Mouse (Mus musculus) stomach, embryonic 15.5 days (tissue): Measurements from ENCODE around the gene Zfp639. TPM values are rescaled to one million over a fixed set of nuclear protein-coding genes. Genes with fewer than 3 reads are reported as not detected.

Source experiments
- ATAC-seq: fragments of 200-750 bp; cut with Nextera tagmentation; 2 replicates; pipeline ENCODE4 v1.8.0; 2017; ENCODE audit warnings: low read depth, moderate number of reproducible peaks, moderate TSS enrichment; ENCODE audit not compliant: insufficient read depth, low FRiP score
- H3K27ac ChIP-seq: fragments of 300-500 bp; sonication (generic); 2 replicates; pipeline ENCODE4 v1.5.1; 2015; ENCODE audit warnings: mild to moderate bottlenecking, inconsistent platforms
- H3K27me3 ChIP-seq: fragments of 300-500 bp; sonication (generic); replicated peaks from 2 replicates; pipeline ENCODE4 v1.6.1; 2015; ENCODE audit warnings: inconsistent platforms
- H3K36me3 ChIP-seq: fragments of 300-500 bp; sonication (generic); 2 replicates; pipeline ENCODE4 v1.6.1; 2015; ENCODE audit warnings: inconsistent platforms
- H3K4me1 ChIP-seq: fragments of 300-500 bp; sonication (generic); 2 replicates; pipeline ENCODE4 v1.6.1; 2015; ENCODE audit warnings: inconsistent platforms
- H3K4me2 ChIP-seq: fragments of 300-500 bp; sonication (generic); 2 replicates; pipeline ENCODE4 v1.6.1; 2015; ENCODE audit warnings: mild to moderate bottlenecking, inconsistent platforms
- H3K4me3 ChIP-seq: fragments of 300-500 bp; sonication (generic); replicated peaks from 2 replicates; pipeline ENCODE4 v1.5.1; 2015; ENCODE audit warnings: inconsistent platforms
- H3K9ac ChIP-seq: fragments of 300-500 bp; sonication (generic); 2 replicates; pipeline ENCODE4 v1.6.1; 2015; ENCODE audit warnings: inconsistent platforms
- H3K9me3 ChIP-seq: fragments of 300-500 bp; sonication (generic); 2 replicates; pipeline ENCODE4 v1.6.1; 2016; ENCODE audit warnings: inconsistent platforms
- WGBS: fragments of 180-500 bp; shearing (Covaris S2); methylation state at CpG from one replicate; pipeline ENCODE4 v1.1.7; 2015; 5-methylcytosine and 5-hydroxymethylcytosine counted together
- polyA plus RNA-seq: library from polyadenylated mRNA; unstranded; fragments of >200 nt; fragmentation: Nextera tagmentation; extraction: Ambion mirVana; gene quantifications from 2 replicates; pipeline ENCODE4 v1.2.1, GENCODE M21; 2015

The Zfp639 gene
- polyA plus RNA-seq, 1 experiment from 2014 or later, result 33.6 TPM

DNA sequence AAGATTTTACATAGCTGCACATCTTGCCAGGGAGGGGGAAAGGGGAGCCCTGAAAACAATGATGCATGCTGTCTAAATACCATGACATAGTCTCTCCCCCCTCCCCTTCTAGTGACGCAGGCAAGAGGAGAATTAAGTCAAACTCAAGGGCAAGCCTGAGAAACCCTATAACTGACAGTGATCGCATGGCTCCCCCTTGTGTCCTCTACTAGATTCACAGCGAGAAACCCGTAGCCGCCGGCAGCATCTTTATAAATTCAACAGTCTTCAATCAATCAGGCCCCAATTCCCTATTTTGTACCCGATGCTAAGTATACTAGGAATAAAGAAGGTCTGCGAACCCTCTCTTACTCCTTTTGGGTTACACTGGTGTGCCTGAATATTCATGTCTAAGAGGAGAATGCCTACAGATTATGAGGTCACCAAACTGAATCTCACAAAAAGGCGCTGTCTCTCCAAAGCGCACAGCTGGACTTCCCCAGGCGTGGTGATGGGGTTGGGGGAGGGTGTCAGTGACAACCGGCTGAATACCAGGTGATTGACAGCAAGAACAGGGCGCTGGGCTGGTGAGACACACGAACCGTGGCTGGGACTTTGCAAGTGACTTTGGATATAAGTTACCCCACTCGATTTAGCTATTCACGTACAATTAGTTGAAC lies 1.3 kb upstream of the Zfp639 start:
- no peak overlapping the region for H3K27ac ChIP-seq
- no peaks in the 10 kb centered on the region for H3K36me3 ChIP-seq
- no peaks in the 10 kb centered on the region for H3K9me3 ChIP-seq
- H3K9ac ChIP-seq, result no peak overlapping the region
- 2% methylated on average over 17 of the region's 17 CpGs for WGBS
- H3K4me2 ChIP-seq, result peak overlapping the region; percentile 76
- no peak for ATAC-seq
- H3K27me3 ChIP-seq, result no peaks in the 10 kb centered on the region
- H3K4me3 ChIP-seq, result peak overlapping the region; percentile 19; the same call in 1 of the 2 replicates
- peaks cover 7% of the 10 kb centered on the region; the same call in 1 of the 2 replicates for H3K4me1 ChIP-seq

DNA sequence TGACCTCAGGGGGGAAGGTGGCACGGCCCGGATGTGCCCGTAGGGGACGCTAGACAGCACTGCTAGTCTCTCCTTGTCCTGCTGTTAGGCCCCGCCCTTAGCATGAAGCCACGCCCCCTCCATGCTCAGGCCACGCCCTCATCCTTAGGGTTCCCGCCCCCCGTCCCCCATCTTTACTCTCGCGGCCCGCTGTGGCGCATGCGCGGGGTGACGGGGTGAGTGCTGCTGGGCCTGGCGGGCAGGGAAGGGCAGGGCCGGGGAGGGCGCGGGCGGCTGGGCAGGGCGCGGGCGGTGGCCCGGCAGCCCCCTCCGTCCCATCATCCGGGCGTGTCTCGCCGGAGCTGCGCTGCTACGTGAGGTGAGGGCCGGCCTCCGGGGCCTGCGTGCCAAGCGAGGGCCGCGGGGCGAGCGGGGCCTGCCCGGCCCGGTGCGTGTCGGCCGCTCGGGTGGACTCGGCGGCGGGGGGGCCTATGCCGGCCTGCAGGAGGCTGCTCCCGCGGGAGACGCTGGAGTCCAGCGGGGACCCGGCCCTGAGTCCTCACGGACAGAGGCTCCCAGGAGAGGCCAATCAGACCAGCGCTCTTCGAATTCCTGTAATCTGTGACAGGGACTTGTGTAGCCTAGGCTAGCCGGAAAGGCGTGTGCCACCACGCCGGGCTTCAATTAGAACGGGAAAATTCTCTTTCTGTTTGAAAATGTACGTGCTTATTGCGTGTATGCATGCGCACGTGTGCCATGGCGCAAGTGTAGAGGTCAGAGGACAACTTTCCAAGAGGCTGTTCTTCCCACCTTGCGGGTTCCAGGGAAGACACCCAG lies 524 bp downstream of the Zfp639 start:
- under 1% methylated on average over 66 of the region's 69 CpGs for WGBS
- Histone ChIP-seq H3K4me1 (peaks cover 7% of the 10 kb centered on the region; the same call in 1 of the 2 replicates), H3K9ac (peak overlapping the region; percentile 79), H3K4me3 (peak overlapping the region; percentile 80), H3K9me3 (no peaks in the 10 kb centered on the region), H3K27ac (peak overlapping the region; percentile 91), H3K4me2 (peak overlapping the region; percentile 76), H3K36me3 (no peaks in the 10 kb centered on the region), H3K27me3 (no peaks in the 10 kb centered on the region)
- ATAC-seq, result peak; percentile 96

DNA sequence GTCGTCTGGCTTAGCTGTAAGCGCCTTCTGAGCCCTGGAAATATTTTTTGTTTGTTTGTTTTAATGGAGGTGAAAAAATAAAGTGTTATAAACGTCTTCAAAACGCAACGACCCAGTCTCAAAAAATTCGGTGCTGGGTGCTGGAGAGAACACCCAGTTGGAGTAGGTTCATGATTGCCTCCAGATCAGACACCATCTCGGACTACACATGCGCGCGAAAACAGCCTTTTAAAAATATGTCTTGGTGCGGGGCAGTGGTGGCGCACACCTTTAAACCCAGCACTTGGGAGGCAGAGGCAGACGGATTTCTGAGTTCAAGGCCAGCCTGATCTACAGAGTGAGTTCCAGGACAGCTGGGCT lies 1.1 kb downstream of the Zfp639 start:
- Histone ChIP-seq H3K27ac (peak overlapping the region; percentile 91), H3K4me2 (peak overlapping the region; percentile 76), H3K4me3 (peak overlapping the region; percentile 80), H3K4me1 (peaks cover 7% of the 10 kb centered on the region; the same call in 1 of the 2 replicates), H3K27me3 (no peaks in the 10 kb centered on the region), H3K9ac (peak overlapping the region; percentile 79), H3K36me3 (0 out of 2 replicates have a peak, but pooled peaks cover 4% of the 10 kb centered on the region), H3K9me3 (no peaks in the 10 kb centered on the region)
- ATAC-seq, result no peak
- WGBS, result 5% methylated on average over 13 of the region's 13 CpGs

DNA sequence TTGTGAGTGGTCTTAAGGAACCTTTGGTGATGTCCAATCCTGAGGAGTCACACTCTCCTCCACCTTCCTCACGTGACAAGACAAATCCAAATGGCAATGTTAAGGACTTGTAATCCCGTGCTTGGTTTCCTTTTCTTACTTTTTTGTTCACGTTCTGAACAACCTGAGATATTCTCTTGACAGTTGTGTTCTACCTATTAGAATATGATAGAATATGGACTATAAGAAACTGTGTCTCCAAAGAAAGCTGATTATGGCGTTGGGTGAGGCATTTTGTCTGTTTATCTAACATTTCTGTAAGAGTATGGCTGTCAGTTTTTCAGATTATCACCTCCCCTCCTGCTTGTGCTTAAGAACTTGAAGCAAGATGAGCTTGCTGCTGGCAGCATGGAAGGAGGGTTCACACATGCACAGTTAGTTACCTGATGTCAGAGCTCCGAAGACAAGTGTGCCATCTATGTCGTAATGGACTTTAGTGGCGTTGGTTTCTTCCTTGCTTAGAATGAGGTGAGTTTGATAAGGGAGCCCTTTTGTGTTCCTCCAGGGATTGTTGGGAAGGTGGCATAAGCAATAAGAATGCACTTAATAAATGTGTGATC lies 2.7 kb downstream of the Zfp639 start:
- peaks cover 11% of the 10 kb centered on the region; the same call in 1 of the 2 replicates for H3K36me3 ChIP-seq
- no peak overlapping the region for H3K27ac ChIP-seq
- H3K9ac ChIP-seq, result no peak overlapping the region
- no peak overlapping the region for H3K4me3 ChIP-seq
- no peak for ATAC-seq
- no peaks in the 10 kb centered on the region for H3K27me3 ChIP-seq
- WGBS, result 84% methylated on average over 7 of the region's 7 CpGs
- peaks cover 7% of the 10 kb centered on the region; the same call in 1 of the 2 replicates for H3K4me1 ChIP-seq
- H3K4me2 ChIP-seq, result no peak overlapping the region
- H3K9me3 ChIP-seq, result no peaks in the 10 kb centered on the region

DNA sequence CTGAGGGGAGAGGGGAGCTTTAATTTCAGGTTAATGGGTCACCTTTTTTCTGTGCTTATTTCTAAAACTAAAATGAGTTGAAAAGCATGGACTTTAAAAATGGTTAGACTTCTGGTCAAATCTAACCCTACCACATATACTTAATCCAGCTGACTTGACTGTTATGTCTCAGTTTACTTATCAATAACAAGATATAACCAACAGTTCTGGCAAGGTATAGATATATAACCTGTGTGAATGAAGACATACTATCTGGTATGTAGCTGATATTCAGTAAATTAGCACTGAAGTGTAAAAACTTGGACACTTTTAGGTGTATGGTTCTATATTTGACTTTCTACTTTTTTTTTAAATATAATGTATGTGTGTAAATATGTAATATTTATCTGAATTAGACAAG lies 3.5 kb downstream of the Zfp639 start:
- no peak for ATAC-seq
- Histone ChIP-seq H3K9ac (no peak overlapping the region), H3K4me2 (no peak overlapping the region), H3K27me3 (no peaks in the 10 kb centered on the region), H3K4me1 (peaks cover 7% of the 10 kb centered on the region; the same call in 1 of the 2 replicates), H3K36me3 (peaks cover 12% of the 10 kb centered on the region; the same call in 1 of the 2 replicates), H3K4me3 (no peak overlapping the region), H3K27ac (no peak overlapping the region), H3K9me3 (no peaks in the 10 kb centered on the region)

DNA sequence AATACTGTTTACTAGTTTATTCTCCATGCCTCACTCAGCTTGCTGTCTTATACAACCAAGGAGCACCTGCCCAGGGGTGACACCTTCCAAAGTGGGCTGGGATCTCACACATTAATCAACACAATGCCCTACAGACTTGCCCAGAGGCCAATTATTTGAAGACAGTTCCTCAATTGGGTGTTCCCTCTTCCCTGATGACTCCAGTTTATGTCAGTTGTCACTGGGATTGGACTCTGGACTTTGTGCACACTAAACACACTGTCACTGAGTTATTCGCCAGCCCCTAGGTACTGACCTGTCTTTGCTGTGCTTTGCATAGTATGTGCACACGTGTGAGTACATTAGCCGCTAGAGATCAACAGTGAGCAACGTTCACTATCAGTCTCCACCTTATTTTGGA lies 17.1 kb downstream of the Zfp639 start:
- Histone ChIP-seq H3K9me3 (no peaks in the 10 kb centered on the region), H3K4me3 (no peak overlapping the region), H3K27me3 (no peaks in the 10 kb centered on the region), H3K9ac (no peak overlapping the region), H3K4me2 (no peak overlapping the region), H3K27ac (no peak overlapping the region), H3K4me1 (no peaks in the 10 kb centered on the region), H3K36me3 (peaks cover 7% of the 10 kb centered on the region; the same call in 1 of the 2 replicates)
- no peak for ATAC-seq
- WGBS, result 82% methylated on average over 4 of the region's 4 CpGs

DNA sequence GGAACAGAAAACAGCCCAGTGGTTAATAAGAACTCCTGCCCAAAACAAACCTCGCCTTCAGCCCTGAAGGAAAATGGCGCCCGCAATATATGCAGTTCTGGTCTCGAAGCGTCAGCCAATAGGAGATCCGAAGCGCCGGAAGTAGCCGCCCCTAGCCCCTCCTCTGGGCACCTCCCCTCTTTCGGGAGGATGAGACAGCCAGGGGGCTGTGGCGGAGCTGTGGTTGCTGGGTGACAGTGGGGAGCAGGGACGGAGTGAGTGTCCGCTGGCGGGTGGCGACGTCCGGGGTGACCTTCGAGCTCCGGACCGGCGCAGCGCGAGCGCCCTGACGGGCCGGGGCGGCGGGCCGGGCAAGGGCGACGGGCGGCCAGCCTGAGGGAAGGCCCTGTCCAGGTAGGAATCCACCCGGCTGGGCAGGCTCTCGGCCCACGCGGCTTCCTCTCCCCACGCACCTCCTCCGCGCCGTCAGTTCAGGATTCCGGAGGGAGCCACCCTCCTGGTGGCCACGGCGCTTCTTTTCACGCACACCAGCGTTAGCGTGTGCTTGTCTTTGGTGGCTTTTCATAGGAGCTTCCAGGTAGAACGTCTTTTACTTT lies 19.3 kb downstream of the Zfp639 start, which contains the start of gene Mfn1:
TSS of gene Mfn1 (plus strand) at position 163 of the 596 bp plus-strand sequence.
- under 1% methylated on average over 47 of the region's 47 CpGs for WGBS
- H3K4me1 ChIP-seq, result no peaks in the 10 kb centered on the region
- H3K4me3 ChIP-seq, result peak within 1 kb of the TSS; percentile 86
- peak within 1 kb of the TSS; percentile 76 for H3K9ac ChIP-seq
- peaks cover 7% of the 10 kb centered on the region; the same call in 1 of the 2 replicates for H3K36me3 ChIP-seq
- no peaks in the 10 kb centered on the region for H3K9me3 ChIP-seq
- H3K27ac ChIP-seq, result peak within 1 kb of the TSS; percentile 74
- peak; percentile 99 for ATAC-seq
- H3K27me3 ChIP-seq, result no peaks in the 10 kb centered on the region
- peak within 1 kb of the TSS; percentile 58 for H3K4me2 ChIP-seq

DNA sequence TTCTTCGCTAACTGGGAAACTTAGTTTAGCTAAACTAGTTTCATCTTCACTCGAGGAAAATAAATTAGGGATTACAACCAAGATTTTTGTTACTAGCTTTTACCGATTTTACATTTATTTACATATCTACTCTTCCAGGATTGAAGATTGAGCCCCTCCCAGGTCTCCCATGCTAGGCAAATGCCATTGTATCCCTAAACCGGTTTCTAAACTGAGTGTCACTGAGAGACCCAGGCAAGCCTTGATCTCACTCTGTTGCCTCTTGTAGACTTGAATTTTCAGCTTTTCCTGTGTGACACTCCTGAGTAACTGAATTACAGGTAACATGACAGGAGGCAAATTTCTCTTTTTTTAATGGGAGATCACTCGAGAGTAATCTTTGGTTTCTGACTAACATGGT lies 20.0 kb downstream of the Zfp639 start:
- Histone ChIP-seq H3K4me3 (peak overlapping the region; percentile 86), H3K9me3 (no peaks in the 10 kb centered on the region), H3K4me1 (no peaks in the 10 kb centered on the region), H3K4me2 (peak overlapping the region; percentile 58), H3K9ac (peak overlapping the region; percentile 76; the same call in 1 of the 2 replicates), H3K36me3 (peaks cover 14% of the 10 kb centered on the region; the same call in 1 of the 2 replicates), H3K27ac (no peak overlapping the region), H3K27me3 (no peaks in the 10 kb centered on the region)
- WGBS, result 9% methylated on average over 5 of the region's 5 CpGs
- ATAC-seq, result no peak

DNA sequence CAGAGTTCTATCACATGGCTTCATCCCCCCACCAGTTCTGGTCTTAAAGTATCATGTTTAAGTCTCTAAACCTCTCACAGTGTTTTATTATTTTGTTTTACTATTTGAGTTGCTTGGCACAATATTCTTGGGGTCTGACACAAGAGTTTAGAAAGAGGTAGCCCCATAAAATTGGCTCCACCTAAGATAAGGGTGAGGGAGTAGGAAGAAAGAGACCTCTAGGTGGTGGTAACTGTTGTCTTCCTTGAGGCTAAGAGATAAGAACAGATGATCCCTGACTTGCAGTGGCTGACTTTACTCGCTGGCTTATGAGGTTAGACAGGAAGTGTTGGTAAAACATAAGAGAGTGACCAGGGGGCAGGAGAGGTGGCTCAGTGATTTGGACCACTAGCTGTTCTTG lies 25.6 kb downstream of the Zfp639 start:
- no peaks in the 10 kb centered on the region for H3K4me1 ChIP-seq
- no peak for ATAC-seq
- H3K4me2 ChIP-seq, result no peak overlapping the region
- H3K4me3 ChIP-seq, result no peak overlapping the region
- 61% methylated on average over 1 of the region's 1 CpGs for WGBS
- no peak overlapping the region for H3K27ac ChIP-seq
- no peaks in the 10 kb centered on the region for H3K9me3 ChIP-seq
- no peak overlapping the region for H3K9ac ChIP-seq
- H3K27me3 ChIP-seq, result no peaks in the 10 kb centered on the region
- H3K36me3 ChIP-seq, result peaks cover 25% of the 10 kb centered on the region

DNA sequence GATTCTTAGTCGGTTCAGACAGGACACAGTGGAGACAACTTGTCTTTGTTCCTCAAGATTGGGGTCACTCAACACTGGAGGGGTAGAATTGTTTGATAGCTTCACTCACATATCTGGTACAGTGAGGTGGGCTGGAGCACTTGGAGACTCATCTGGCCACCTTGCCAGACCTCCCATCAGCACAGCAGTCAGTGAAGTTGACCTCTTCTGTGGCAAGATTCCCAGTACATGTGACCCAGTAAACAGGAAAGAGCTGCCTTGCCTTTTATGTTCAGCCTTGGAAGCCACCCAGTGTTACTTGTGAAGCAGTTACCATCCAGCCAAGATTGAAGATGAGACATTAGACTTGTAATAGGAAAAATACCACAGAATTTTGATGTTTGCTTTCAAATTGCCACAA lies 27.5 kb downstream of the Zfp639 start:
- H3K4me3 ChIP-seq, result no peak overlapping the region
- no peak overlapping the region for H3K4me2 ChIP-seq
- no peaks in the 10 kb centered on the region for H3K9me3 ChIP-seq
- WGBS, result 91% methylated on average over 1 of the region's 1 CpGs
- H3K4me1 ChIP-seq, result no peaks in the 10 kb centered on the region
- H3K27ac ChIP-seq, result no peak overlapping the region
- H3K36me3 ChIP-seq, result peaks cover 22% of the 10 kb centered on the region
- H3K9ac ChIP-seq, result no peak overlapping the region
- ATAC-seq, result no peak
- H3K27me3 ChIP-seq, result no peaks in the 10 kb centered on the region

DNA sequence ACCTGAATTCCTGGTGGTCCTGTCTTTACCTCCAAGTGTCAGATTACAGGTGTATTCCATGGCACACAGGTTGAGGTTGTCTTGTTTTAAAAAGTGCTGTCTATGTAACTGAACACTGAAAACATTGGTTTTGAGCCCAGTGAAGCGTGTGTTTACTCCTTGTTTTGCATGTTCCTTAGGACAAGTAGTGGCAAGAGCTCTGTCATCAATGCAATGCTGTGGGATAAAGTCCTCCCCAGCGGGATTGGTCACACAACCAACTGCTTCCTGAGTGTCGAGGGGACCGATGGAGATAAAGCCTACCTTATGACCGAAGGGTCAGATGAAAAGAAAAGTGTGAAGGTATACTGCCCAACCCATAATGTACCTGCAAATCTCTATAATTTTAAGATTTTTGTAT lies 28.0 kb downstream of the Zfp639 start:
- Histone ChIP-seq H3K4me3 (no peak overlapping the region), H3K9me3 (no peaks in the 10 kb centered on the region), H3K9ac (no peak overlapping the region), H3K27ac (no peak overlapping the region), H3K4me2 (no peak overlapping the region), H3K36me3 (peaks cover 22% of the 10 kb centered on the region), H3K4me1 (no peaks in the 10 kb centered on the region), H3K27me3 (no peaks in the 10 kb centered on the region)
- WGBS, result 91% methylated on average over 5 of the region's 5 CpGs
- no peak for ATAC-seq
